23 mouse cellular contexts compared by ENCODE assay signal in genomic region chrX:9875519-9875918, GRCm38 (mm10). TPM values are rescaled to one million over a fixed set of nuclear protein-coding genes. Genes with fewer than 3 reads are reported as not detected.
"Had no signal": no experiment of that assay in that cellular context is flagged by ENCODE, and none has a peak within 500 bp of the region (broad histone marks: within the 10 kb centered on the region; RNA-seq: fewer than 3 reads in every experiment).

No protein-coding gene starts in this region.

- H3K36me3 ChIP-seq: neural tube, embryonic 13.5 days; neural tube, embryonic 15.5 days; stomach, embryonic 15.5 days had no signal

- H3K27ac ChIP-seq: neural tube, embryonic 13.5 days; neural tube, embryonic 15.5 days; stomach, embryonic 15.5 days had no signal

- H3K27me3 ChIP-seq: neural tube, embryonic 13.5 days; neural tube, embryonic 15.5 days; stomach, embryonic 15.5 days had no signal

- H3K4me2 ChIP-seq: neural tube, embryonic 13.5 days; neural tube, embryonic 15.5 days; stomach, embryonic 15.5 days had no signal

- DNase-seq: retina, postnatal 1 day; right cerebral cortex, adult 18-20 months; right cerebral cortex, postnatal 14 days; right cerebral cortex, postnatal 25 days; right cerebral cortex, postnatal 4 days; spleen, adult 18-20 months; thymus, adult 18-20 months; thymus, adult 2 months; thymus, postnatal 14 days; thymus, postnatal 25 days; thymus, postnatal 36 days; thymus, postnatal 4 days had no signal

- H3K4me1 ChIP-seq: neural tube, embryonic 13.5 days; neural tube, embryonic 15.5 days; stomach, embryonic 15.5 days had no signal

- H3K9me3 ChIP-seq: neural tube, embryonic 13.5 days; neural tube, embryonic 15.5 days; stomach, embryonic 15.5 days had no signal

- H3K4me3 ChIP-seq: neural tube, embryonic 13.5 days; neural tube, embryonic 15.5 days; stomach, embryonic 15.5 days had no signal

- H3K9ac ChIP-seq: neural tube, embryonic 13.5 days; neural tube, embryonic 15.5 days; stomach, embryonic 15.5 days had no signal

RNA-seq across cellular contexts. Expression of gene Sytl5, which starts 9.9 kb away (rescaled TPM):
- total RNA-seq: neutrophil, adult 5-6 weeks had no signal
- polyA plus RNA-seq: spleen, adult 2 months; thymus, adult 2 months; thymus, postnatal 0 days had no signal

RNA-seq across cellular contexts. Expression of gene H2al3, which starts 26.0 kb away (rescaled TPM):
- total RNA-seq: neutrophil, adult 5-6 weeks had no signal
- polyA plus RNA-seq: neural tube, embryonic 13.5 days; neural tube, embryonic 14.5 days; neural tube, embryonic 15.5 days; small intestine, adult 2 months; spleen, adult 2 months; stomach, embryonic 14.5 days; stomach, embryonic 15.5 days; stomach, embryonic 16.5 days; thymus, adult 2 months; thymus, postnatal 0 days had no signal

RNA-seq across cellular contexts. Expression of gene Hypm, which starts 28.8 kb away (rescaled TPM):
- total RNA-seq: neutrophil, adult 5-6 weeks had no signal
- polyA plus RNA-seq: neural tube, embryonic 13.5 days; neural tube, embryonic 14.5 days; neural tube, embryonic 15.5 days; small intestine, adult 2 months; spleen, adult 2 months; stomach, embryonic 14.5 days; stomach, embryonic 15.5 days; stomach, embryonic 16.5 days; thymus, adult 2 months; thymus, postnatal 0 days; urinary bladder, adult 2 months had no signal
